Mouse (Mus musculus): ENCODE measurements around the gene Sema3b. TPM values are rescaled to one million over a fixed set of nuclear protein-coding genes. Genes with fewer than 3 reads are reported as not detected.

Sema3b gene
- total RNA-seq, 2 experiments from 2014 or later: 11.2 to 17.9 TPM

GRCm38 (mm10) chr9:107618778-107619545, 9.9 kb upstream of the Sema3b start:
- DNase-seq: peak; percentile 64
- Histone ChIP-seq H3K4me3 (peak overlapping the region; percentile 9), H3K27ac (peak overlapping the region; percentile 84)
- TF ChIP-seq CTCF (IDR thresholded peaks at IDR 0.05): no peak
- intact Hi-C loops (cut with DNase I): no loop called here

- TF ChIP-seq CTCF (IDR thresholded peaks at IDR 0.05): no peak
- no peak for DNase-seq
- Histone ChIP-seq H3K27ac (peak overlapping the region; percentile 84), H3K4me3 (peak overlapping the region; percentile 9; the same call in 1 of the 2 replicates)
- intact Hi-C loops (cut with DNase I): no loop called here
Measured at GRCm38 (mm10) chr9:107618098-107618497, 9.1 kb upstream of the Sema3b start.

- TF ChIP-seq CTCF (IDR thresholded peaks at IDR 0.05): peak; percentile 35
- H3K27ac ChIP-seq: peak overlapping the region; percentile 84
- DNase-seq: no peak
- no peak overlapping the region for H3K4me3 ChIP-seq
- intact Hi-C loops (cut with DNase I): no loop called here
Measured at GRCm38 (mm10) chr9:107617461-107617860, 8.4 kb upstream of the Sema3b start.

GRCm38 (mm10) chr9:107615035-107615434, 6.0 kb upstream of the Sema3b start:
- no peak overlapping the region for H3K4me3 ChIP-seq
- no peak for TF ChIP-seq CTCF (IDR thresholded peaks at IDR 0.05)
- H3K27ac ChIP-seq: 0 out of 2 replicates have a peak overlapping the region, but pooled peaks have one; percentile 6
- intact Hi-C loops (cut with DNase I): no loop called here
- no peak for DNase-seq

GRCm38 (mm10) chr9:107612945-107613569, 4.0 kb upstream of the Sema3b start:
- peak; percentile 36 for TF ChIP-seq CTCF (IDR thresholded peaks at IDR 0.05)
- Histone ChIP-seq H3K4me3 (peak overlapping the region; percentile 78), H3K27ac (peak overlapping the region; percentile 99)
- intact Hi-C loops (cut with DNase I): loop anchor here (2.0 kb wide), 1 partner anchor 46 kb away; the partner anchor contains the start of gene Hyal2
- DNase-seq: no peak

- TF ChIP-seq CTCF (IDR thresholded peaks at IDR 0.05): peak; percentile 98
- Histone ChIP-seq H3K27ac (peak overlapping the region; percentile 99), H3K4me3 (peak overlapping the region; percentile 78)
- peak; percentile 100 for DNase-seq
- intact Hi-C loops (cut with DNase I): loop anchor here (2.0 kb wide), 1 partner anchor 46 kb away; the partner anchor contains the start of gene Hyal2
Measured at GRCm38 (mm10) chr9:107612191-107612944, 3.3 kb upstream of the Sema3b start.

- peak overlapping the region; percentile 78 for H3K4me3 ChIP-seq
- intact Hi-C loops (cut with DNase I): loop anchor here (2.0 kb wide), 1 partner anchor 45 kb away; the partner anchor contains the start of gene Hyal2
- no peak for TF ChIP-seq CTCF (IDR thresholded peaks at IDR 0.05)
- H3K27ac ChIP-seq: peak overlapping the region; percentile 99
- no peak for DNase-seq
Measured at GRCm38 (mm10) chr9:107611456-107612190, 2.6 kb upstream of the Sema3b start.

GRCm38 (mm10) chr9:107609433-107609830, 403 bp upstream of the Sema3b start:
- intact Hi-C loops (cut with DNase I): no loop called here
- TF ChIP-seq CTCF (IDR thresholded peaks at IDR 0.05): no peak
- H3K27ac ChIP-seq: peak overlapping the region; percentile 99
- H3K4me3 ChIP-seq: no peak overlapping the region; the same call in 1 of the 2 replicates
- no peak for DNase-seq

GRCm38 (mm10) chr9:107607653-107608245, 1.3 kb downstream of the Sema3b start:
- intact Hi-C loops (cut with DNase I): no loop called here
- Histone ChIP-seq H3K4me3 (peak overlapping the region; percentile 76), H3K27ac (peak overlapping the region; percentile 99)
- TF ChIP-seq CTCF (IDR thresholded peaks at IDR 0.05): no peak
- no peak for DNase-seq

- Histone ChIP-seq H3K27ac (peak overlapping the region; percentile 99), H3K4me3 (peak overlapping the region; percentile 76)
- intact Hi-C loops (cut with DNase I): no loop called here
- DNase-seq: no peak
- TF ChIP-seq CTCF (IDR thresholded peaks at IDR 0.05): no peak
Measured at GRCm38 (mm10) chr9:107607036-107607435, 2.0 kb downstream of the Sema3b start.

- peak overlapping the region; percentile 99 for H3K27ac ChIP-seq
- no peak for TF ChIP-seq CTCF (IDR thresholded peaks at IDR 0.05)
- peak; percentile 79 for DNase-seq
- intact Hi-C loops (cut with DNase I): no loop called here
- H3K4me3 ChIP-seq: peak overlapping the region; percentile 76
Measured at GRCm38 (mm10) chr9:107606591-107606990, 2.4 kb downstream of the Sema3b start.
